Mouse (Mus musculus): ENCODE data around the gene Ptgds.

Ptgds gene

DNA sequence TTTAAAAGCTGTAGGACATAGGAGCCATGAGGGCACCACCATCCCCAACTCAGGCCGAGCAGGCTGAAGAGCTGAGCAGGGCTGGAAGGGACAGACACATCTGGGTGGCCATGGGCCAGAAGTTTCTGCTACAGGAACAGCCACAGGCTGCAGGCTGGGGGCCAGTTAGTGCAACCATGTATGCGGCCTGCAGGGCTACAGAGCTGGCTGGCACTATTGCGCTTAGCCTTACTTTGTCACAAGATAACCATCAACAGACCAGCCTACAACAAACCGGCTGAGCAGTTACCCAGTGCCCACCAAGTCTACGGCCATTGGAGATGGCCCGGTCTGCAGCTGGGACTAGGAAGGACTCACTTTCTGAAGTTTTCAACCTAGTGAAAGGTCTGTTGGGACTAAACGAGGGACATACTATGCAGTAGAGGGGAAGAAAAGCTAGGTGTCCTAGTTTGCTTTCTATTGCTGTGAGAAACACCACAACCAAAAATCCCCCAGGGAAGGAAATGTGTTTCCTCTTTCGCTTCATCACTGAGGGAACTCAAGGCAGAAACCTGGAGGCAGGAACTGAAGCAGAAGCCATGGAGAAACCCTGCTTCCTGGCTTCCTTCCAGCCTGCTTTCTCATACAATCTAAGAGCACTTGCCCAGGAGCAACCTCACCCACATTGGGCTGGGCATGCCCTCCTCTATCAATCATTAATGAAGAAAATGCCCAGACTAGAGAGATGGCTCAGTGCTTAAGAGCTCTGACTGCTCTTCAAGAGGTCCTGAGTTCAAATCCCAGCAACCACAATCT lies 18.8 kb downstream of the Ptgds start:
- DNase-seq (ENCODE audit: low read depth, low spot score): no peak

DNA sequence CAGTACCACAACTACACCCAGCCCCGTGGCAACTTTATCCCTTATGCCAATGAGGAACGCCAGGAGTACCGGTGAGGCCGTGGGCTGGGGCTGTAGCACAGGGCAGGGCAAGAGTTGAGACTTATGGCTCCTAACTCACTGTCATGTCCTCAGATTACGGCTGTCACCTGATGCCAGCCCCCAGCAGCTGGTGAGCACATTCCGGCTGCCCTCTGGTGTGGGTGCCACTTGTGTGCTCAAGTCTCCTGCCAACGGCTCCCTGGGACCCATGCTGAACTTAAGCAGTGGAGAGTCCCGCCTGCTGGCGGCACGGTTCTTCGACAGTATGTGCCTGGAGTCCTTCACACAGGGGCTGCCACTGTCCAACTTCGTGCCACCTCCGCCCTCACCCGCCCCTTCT lies 27.2 kb downstream of the Ptgds start:
- DNase-seq (ENCODE audit: low read depth, low spot score): no peak

DNA sequence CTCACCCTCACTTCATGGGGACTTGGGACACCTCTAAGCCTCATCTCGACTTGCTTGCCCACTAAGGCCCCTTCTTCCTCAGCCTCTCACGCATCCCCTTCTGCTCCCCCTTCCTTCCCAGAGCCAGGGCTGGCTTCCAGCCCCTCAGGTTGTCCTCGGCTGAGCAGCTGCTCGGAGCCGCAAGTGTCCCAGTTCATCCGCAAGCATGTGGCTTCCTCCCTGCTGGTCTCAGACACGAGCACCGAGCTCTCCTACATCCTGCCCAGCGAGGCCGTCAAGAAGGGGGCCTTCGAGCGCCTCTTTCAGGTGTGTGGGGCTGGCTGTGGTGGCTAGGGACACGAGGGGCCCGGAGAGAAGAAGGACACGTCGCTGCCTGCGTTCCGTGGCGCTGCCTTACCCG lies 28.8 kb downstream of the Ptgds start:
- no peak for DNase-seq (ENCODE audit: low read depth, low spot score)

GRCm38 (mm10) chr2:25436286-25436820 lies 33.5 kb downstream of the Ptgds start:
- no peak for DNase-seq (ENCODE audit: low read depth, low spot score)

DNA sequence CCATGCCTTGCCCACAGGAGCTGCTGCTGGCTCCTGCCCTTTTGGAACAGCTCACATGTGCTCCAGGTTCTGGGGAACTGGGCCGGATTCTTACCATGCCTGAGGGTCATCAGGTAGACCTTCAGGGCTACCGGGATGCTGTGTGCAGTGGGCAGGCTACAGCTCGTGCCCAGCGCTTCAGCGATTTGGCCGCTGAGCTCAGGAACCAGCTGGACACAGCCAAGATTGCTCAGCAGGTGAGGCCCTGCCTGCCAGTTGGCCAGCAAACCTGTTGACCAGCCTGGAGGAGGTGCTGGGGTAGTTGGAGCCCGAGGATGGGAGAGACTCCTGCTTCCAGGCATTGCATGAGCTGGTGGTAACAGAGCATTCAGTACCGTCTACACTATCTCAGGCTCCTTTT lies 35.6 kb downstream of the Ptgds start:
- DNase-seq (ENCODE audit: low read depth, low spot score): no peak

- no peak for DNase-seq (ENCODE audit: low read depth, low spot score)
Observed at GRCm38 (mm10) chr2:25433101-25433500, 36.7 kb downstream of the Ptgds start.

DNA sequence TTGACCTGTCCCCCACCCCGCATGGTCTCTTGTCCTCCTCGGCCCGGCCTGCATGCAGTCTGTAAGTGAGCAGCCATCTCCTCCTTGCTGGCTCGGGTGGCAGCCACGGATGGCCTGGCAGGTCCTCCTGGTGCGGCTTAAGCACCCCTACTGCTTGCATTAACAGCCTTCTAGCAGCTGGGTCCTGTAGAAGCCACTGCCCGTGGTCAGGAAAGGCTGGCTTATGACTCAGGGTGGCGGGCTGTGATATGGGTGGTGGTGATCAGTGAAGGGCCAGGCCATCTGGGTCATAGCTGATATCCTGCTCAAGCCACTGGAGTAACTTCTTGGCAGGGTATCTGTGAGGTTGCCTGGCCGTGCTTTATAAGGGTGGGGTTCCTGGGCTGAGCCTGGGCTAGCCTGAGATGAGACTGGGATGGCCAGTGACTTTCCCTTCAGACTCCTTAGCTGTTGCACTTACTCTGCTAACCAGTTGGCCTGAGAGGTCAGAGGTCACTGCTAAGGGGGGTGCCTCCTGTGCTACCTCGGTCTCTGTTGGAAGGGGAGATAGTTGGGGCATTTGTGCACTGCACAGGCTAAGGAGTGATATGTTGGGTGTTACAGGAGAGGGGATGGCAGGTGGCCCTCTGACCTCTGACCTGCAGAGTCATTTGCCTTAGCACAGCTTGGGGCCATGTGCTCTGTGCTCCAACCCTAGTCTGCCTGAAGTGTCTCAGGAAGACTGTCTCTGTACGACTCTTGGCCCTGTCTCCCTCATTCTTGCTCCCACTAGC lies 37.3 kb downstream of the Ptgds start:
- DNase-seq (ENCODE audit: low read depth, low spot score): no peak

DNA sequence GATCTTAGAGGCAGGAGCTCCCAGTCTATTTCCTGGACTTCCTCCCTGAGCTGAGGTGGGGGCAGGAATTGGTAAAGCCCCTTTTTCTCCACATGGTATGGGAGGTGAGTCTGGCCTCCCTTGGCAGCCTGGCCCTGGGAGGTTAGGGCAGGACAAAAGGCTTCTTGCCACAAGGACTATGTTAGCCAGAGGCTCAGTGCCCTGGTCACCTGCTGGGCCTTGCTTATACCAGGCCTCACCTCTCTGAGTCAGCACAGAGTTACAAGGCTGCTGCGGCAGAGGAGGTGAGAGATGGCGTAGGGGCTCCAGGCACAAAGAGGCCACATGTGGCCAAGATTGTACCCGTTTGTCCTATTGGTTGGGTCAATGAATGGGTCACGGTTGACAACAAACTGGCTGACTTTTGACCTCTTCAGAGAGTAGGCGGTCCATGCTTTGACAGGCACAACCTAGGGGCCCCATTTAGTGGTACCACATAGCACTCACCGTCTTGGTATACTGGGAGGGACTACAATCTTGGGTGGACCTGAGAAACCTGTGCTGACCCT lies 38.5 kb downstream of the Ptgds start:
- DNase-seq (ENCODE audit: low read depth, low spot score): no peak

DNA sequence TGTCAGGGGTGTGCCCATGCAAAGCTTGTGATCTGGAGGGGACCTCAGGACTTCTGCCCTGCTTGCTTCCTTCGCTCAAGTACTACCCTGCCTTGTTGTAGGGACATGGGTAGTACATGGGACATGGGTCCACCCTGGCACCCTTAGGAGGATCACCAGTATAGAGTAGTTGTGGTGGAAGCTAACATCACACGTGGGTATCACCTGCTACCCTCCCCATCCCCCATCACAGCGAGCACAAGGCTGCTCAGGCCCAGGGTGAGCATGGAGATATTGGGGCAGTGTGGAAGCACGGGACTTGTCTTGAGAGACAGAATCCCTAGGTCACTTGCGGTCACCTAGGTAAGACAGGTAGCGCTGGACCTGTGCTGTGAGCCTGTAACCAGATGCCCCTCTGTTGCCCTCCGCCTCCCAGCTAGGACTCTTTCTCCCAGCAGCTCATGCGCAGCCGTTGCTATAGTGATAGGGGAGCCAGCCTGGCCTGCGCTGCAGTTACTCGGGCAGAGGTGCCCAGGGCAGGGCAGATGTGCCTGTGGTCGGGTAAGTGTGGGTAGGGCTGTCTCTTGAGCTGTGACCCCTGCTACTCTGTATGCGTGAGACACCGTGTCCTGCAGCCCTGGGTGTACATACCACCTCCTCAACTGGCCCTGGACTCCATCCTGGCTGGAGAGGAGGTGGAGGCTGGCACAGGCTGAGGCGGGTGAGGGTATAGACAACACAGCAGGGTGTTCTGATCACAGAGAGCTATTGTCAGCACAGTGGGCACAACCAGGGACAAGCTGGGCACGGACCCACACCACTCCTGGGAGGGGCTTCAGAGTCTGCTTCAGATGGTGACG lies 39.2 kb downstream of the Ptgds start:
- DNase-seq (ENCODE audit: low read depth, low spot score): no peak

DNA sequence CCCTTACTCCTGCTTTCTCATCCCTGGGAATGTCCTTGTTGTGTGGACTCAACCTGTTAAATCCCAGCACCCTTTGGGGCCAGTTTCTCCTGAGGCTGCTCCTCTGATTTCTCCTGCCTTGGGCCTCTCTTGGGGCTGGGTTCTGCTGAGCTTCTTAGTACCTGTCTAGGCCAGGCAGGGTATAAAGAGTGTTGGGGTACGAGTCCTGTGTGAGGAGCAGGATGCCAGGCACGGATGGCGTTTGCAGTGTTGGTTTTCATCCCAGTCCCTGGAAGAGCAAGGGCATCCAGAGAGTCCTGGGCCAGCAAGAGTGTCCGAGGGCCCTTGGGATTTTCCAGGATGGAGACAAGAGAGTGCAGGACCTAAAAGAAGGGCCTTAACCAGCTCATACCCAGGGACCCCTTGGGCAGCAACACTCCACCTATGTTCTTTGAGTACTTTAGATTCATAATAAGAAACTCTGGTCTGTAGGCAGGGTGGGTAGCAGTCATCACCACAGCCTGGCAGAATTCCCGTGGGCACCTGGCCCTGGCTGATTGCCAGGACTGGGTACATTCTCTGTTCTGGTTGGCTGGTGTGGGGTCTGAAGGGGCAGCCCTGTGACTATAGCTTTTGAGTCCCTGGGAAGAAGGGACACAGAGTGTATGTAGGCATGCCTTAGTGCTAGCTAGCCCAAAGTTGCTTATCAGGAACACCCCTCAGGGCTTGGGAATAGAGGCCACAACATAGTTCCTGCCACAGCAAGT lies 40.2 kb downstream of the Ptgds start:
- no peak for DNase-seq (ENCODE audit: low read depth, low spot score)

- peak; percentile 92 for DNase-seq (ENCODE audit: low read depth, low spot score)
Observed at GRCm38 (mm10) chr2:25428442-25429236, 41.2 kb downstream of the Ptgds start, which contains the start of gene Abca2. Gene Abca2 (plus strand): TSS chr2:25428703.

DNA sequence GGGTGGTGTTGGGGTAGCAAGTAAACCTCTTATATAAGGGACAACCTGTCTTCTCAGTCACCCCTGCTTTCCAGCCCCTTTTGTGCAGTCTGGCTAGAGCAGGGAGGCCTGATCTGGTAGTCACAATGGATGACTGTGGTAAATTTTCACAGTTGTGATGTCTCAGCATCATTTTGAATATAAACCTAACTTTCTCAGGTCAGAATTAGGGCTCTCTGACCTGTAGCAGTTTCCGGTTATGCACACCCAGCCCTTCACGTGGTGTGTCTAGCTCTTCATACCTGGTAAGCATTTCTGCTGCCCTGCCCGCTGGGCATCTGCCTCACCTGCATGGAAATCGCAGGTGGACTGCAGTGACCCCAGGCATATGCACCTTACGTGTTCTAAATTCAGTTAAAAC lies 42.6 kb downstream of the Ptgds start:
- no peak for DNase-seq (ENCODE audit: low read depth, low spot score)

- peak; percentile 76 for DNase-seq (ENCODE audit: low read depth, low spot score)
Observed at GRCm38 (mm10) chr2:25426721-25427191, 43.1 kb downstream of the Ptgds start.

GRCm38 (mm10) chr2:25425481-25425880 lies 44.4 kb downstream of the Ptgds start:
- DNase-seq (ENCODE audit: low read depth, low spot score): no peak

GRCm38 (mm10) chr2:25423626-25424025 lies 46.2 kb downstream of the Ptgds start:
- DNase-seq (ENCODE audit: low read depth, low spot score): no peak

DNA sequence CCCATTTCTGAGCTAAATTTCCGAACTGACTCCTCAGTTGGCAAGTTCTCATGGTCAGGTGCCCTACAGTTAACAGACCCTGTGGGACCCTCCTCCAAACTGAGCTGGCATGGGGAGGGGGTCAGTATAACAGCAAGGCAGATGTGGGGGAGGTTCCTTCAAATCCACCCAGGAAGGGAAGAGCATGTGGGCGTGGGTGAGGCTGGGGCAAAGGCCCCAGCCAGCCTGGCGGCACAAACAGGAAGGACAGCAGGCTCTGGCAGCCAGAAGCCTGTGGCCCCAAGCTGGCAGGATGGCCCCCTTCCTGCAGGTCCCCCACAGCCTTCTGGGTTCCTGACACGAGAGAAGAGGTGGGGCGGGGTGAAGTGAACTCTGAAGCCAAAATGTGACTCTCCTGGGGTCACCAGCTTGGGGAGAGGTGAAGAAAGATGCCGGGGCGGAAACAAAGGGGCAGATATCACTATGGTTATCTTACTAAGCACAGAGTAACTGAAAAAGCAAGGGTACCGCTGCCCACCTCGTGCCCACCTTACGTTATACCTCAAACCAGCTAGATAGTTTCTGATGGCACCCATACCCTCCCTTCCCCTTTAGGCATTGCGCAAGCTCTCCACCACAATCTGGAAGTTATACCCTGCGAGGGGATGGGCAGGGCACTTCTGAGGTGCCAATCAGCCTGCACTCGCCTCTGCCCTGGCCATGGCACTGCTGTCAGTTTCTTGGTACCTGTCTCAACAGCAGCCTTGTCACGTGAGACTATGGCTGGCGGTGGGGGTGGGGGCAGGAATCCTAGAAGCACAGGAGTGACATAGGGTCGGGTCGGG lies 47.0 kb downstream of the Ptgds start, which contains the start of gene Fut7:
Gene Fut7, plus strand, starts transcription at position 681 of the 824 bp plus-strand sequence.
- DNase-seq (ENCODE audit: low read depth, low spot score): no peak

GRCm38 (mm10) chr2:25421896-25422295 lies 48.0 kb downstream of the Ptgds start:
- peak; percentile 66 for DNase-seq (ENCODE audit: low read depth, low spot score)

DNA sequence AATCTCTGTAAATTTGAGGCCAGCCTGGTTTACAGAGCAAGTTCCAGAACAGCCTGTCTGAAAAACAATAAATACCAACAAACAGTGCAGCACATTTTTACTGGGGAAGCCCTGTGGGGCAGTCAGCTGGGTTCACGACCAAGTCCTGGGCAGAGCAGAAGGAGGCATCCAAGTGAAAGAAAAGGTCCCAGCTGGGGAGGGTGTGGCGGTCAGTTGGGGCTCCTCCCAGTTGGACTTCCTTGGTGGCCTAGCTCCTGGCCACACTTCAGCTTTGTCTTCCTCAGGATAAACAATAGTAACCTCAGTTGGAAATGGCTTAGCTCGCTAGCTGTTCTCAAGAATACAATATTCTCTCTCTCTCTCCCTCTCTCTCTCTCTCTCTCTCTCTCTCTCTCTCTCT lies 52.4 kb downstream of the Ptgds start:
- DNase-seq (ENCODE audit: low read depth, low spot score): no peak

Data from retina, postnatal 7 days (tissue).